In genomic region chr19:58859831-58860254, GRCm38 (mm10) we compare ENCODE assay signal across 8 mouse cellular contexts.
A peak's percentile ranks its signal among the peaks of the same experiment; 100 is the strongest.
DNase-seq lines count a peak whose midpoint lies in the region; ATAC-seq and TF ChIP-seq lines count a peak whose summit lies in the region.

No protein-coding gene starts in this region.

- ATAC-seq in hindbrain, embryonic 16.5 days, result peak; percentile 31; the same call in 1 of the 2 replicates
- ATAC-seq in midbrain, embryonic 14.5 days (ENCODE audit: low FRiP score, low TSS enrichment), result peak; percentile 36; the same call in 1 of the 2 replicates
- no peak for ATAC-seq in activated CD4-positive, CD25-positive, alpha-beta regulatory T cell, adult 4 months

- H3K27ac ChIP-seq in hindbrain, embryonic 16.5 days (ENCODE audit: low read depth, low read length), result peak overlapping the region; percentile 74
- H3K27ac ChIP-seq in midbrain, embryonic 14.5 days (replicated peaks; ENCODE audit: low read depth, low read length), result peak overlapping the region; percentile 77

- no peaks in the 10 kb centered on the region for H3K27me3 ChIP-seq in C2C12 (ENCODE audit: control insufficient read depth, insufficient read depth, insufficient read length)
- no peaks in the 10 kb centered on the region for H3K27me3 ChIP-seq in hindbrain, embryonic 16.5 days (replicated peaks; ENCODE audit: control insufficient read depth, insufficient read depth, low read length)
- H3K27me3 ChIP-seq in midbrain, embryonic 14.5 days (ENCODE audit: control insufficient read depth, insufficient read depth, low read length), result no peaks in the 10 kb centered on the region; the same call in 1 of the 2 replicates

- TF ChIP-seq CTCF in C2C12 (IDR thresholded peaks at IDR 0.05; ENCODE audit: control insufficient read depth, insufficient read depth, insufficient read length), result no peak

- no peaks in the 10 kb centered on the region for H3K36me3 ChIP-seq in C2C12 (ENCODE audit: control insufficient read depth, insufficient read depth)
- H3K36me3 ChIP-seq in hindbrain, embryonic 16.5 days (ENCODE audit: control insufficient read depth, insufficient read depth, low read length), result no peaks in the 10 kb centered on the region
- no peaks in the 10 kb centered on the region for H3K36me3 ChIP-seq in midbrain, embryonic 14.5 days (ENCODE audit: control insufficient read depth, insufficient read depth, low read length)

- peak overlapping the region; percentile 84 for H3K4me2 ChIP-seq in hindbrain, embryonic 16.5 days (ENCODE audit: low read length)
- H3K4me2 ChIP-seq in midbrain, embryonic 14.5 days (ENCODE audit: low read length), result peak overlapping the region; percentile 73

- WGBS in hindbrain, embryonic 16.5 days, result 4% methylated on average over 14 of the region's 14 CpGs
- WGBS in midbrain, embryonic 14.5 days, result 3% methylated on average over 14 of the region's 14 CpGs

- H3K9ac ChIP-seq in hindbrain, embryonic 16.5 days (ENCODE audit: low read depth, low read length), result peak overlapping the region; percentile 78
- peak overlapping the region; percentile 70 for H3K9ac ChIP-seq in midbrain, embryonic 14.5 days (replicated peaks; ENCODE audit: low read length)

- no peaks in the 10 kb centered on the region for H3K9me3 ChIP-seq in hindbrain, embryonic 16.5 days (ENCODE audit: control insufficient read depth, low read length)
- H3K9me3 ChIP-seq in midbrain, embryonic 14.5 days (ENCODE audit: control insufficient read depth, low read length), result no peaks in the 10 kb centered on the region

- peaks cover 7% of the 10 kb centered on the region for H3K4me1 ChIP-seq in hindbrain, embryonic 16.5 days (ENCODE audit: control insufficient read depth, insufficient read depth, low read depth, low read length)
- H3K4me1 ChIP-seq in midbrain, embryonic 14.5 days (ENCODE audit: control insufficient read depth, insufficient read depth, low read length), result peaks cover 21% of the 10 kb centered on the region

- peaks cover 22% of the 10 kb centered on the region for H3K79me3 ChIP-seq in C2C12 (ENCODE audit: low read depth)

- peak overlapping the region; percentile 32 for H3ac ChIP-seq in C2C12 (ENCODE audit: control insufficient read depth, insufficient read length, low read depth)

- peak overlapping the region; percentile 55 for H3K4me3 ChIP-seq in C2C12 (ENCODE audit: insufficient read depth, poor library complexity, severe bottlenecking)
- H3K4me3 ChIP-seq in hindbrain, embryonic 16.5 days (ENCODE audit: low read length), result peak overlapping the region; percentile 70
- peak overlapping the region; percentile 60 for H3K4me3 ChIP-seq in midbrain, embryonic 14.5 days (replicated peaks; ENCODE audit: low read depth, low read length)

- H3K79me2 ChIP-seq in C2C12 (ENCODE audit: control insufficient read depth, insufficient read depth), result peaks cover 53% of the 10 kb centered on the region

- DNase-seq in gastrocnemius, postnatal 10 days, result peak; percentile 19
- no peak for DNase-seq in gastrocnemius, adult 18-20 months (ENCODE audit: low spot score)
- peak; percentile 33 for DNase-seq in embryo, embryonic 11 days
- peak; percentile 59 for DNase-seq in midbrain, embryonic 14.5 days
- no peak for DNase-seq in thymus, postnatal 36 days

TF ChIP-seq in C2C12, 6 proteins besides CTCF, POLR2A, EP300 and RAD21:
- TF ChIP-seq USF1 (IDR thresholded peaks at IDR 0.05; ENCODE audit: low read depth), result no peak
- TF ChIP-seq CEBPB (IDR thresholded peaks at IDR 0.05; ENCODE audit: low read depth), result no peak
- TF ChIP-seq MYOG (IDR thresholded peaks at IDR 0.05; ENCODE audit: control insufficient read depth, extremely low read depth, insufficient read length), result no peak
- TF ChIP-seq MYOD1 (IDR thresholded peaks at IDR 0.05; ENCODE audit: control insufficient read depth, insufficient read length, low read depth), result no peak
- no peak for TF ChIP-seq FOSL1 (IDR thresholded peaks at IDR 0.05; ENCODE audit: insufficient read depth, low read length, poor library complexity, severe bottlenecking)
- TF ChIP-seq MAX (IDR thresholded peaks at IDR 0.05), result no peak

Comparison
In these comparisons a context has a peak if more than half of its experiments do, and no peak if none do; other contexts are left out.
1. DNase-seq: peak in gastrocnemius, postnatal 10 days (single experiment), embryo, embryonic 11 days (single experiment) and midbrain, embryonic 14.5 days (single experiment); none in gastrocnemius, adult 18-20 months (single experiment) and thymus, postnatal 36 days (0 of 2).
2. Peak in every context shown above with its lines, with median percentiles within 50 percentile points of each other: H3K4me3 ChIP-seq.